Mouse (Mus musculus) small intestine, adult 2 months (tissue): Measurements from ENCODE around the gene Cers5. TPM values are rescaled to one million over a fixed set of nuclear protein-coding genes. Genes with fewer than 3 reads are reported as not detected.
A peak's percentile ranks its signal among the peaks of the same experiment; 100 is the strongest.

Source experiments
- H3K27ac ChIP-seq: fragments of 200-500 bp; 2 replicates; pipeline ENCODE4 v1.5.1; 2012; ENCODE audit warnings: low read depth, low read length, control low read depth, inconsistent platforms; ENCODE audit not compliant: insufficient read depth
- H3K27me3 ChIP-seq: fragments of 200-500 bp; 2 replicates; pipeline ENCODE4 v1.6.1; 2012; ENCODE audit warnings: mild to moderate bottlenecking, moderate library complexity, low read length, inconsistent platforms; ENCODE audit not compliant: control insufficient read depth, insufficient read depth
- H3K36me3 ChIP-seq: fragments of 200-500 bp; 2 replicates; pipeline ENCODE4 v1.6.1; 2012; ENCODE audit warnings: mild to moderate bottlenecking, low read length, control low read depth, inconsistent platforms; ENCODE audit not compliant: control insufficient read depth, insufficient read depth
- H3K4me1 ChIP-seq: fragments of 200-500 bp; 2 replicates; pipeline ENCODE4 v1.6.1; 2012; ENCODE audit warnings: low read length, inconsistent platforms, mixed read lengths; ENCODE audit not compliant: control insufficient read depth, insufficient read depth, insufficient read length
- H3K4me3 ChIP-seq: fragments of 200-500 bp; 2 replicates; pipeline ENCODE4 v1.5.1; 2012; ENCODE audit warnings: low read depth, mild to moderate bottlenecking, control low read depth, inconsistent platforms, low read length, moderate library complexity
- CTCF ChIP-seq: fragments of 200-500 bp; IDR thresholded peaks from 2 replicates; pipeline ENCODE4 v1.5.1; 2012; ENCODE audit warnings: low read depth, mild to moderate bottlenecking, control low read depth, inconsistent platforms, low read length, moderate library complexity, mixed read lengths; ENCODE audit not compliant: insufficient replicate concordance, insufficient read length; ENCODE audit errors: extremely low read depth
- POLR2A ChIP-seq: fragments of 200-500 bp; IDR thresholded peaks from 2 replicates; pipeline ENCODE4 v1.6.1; 2012; ENCODE audit warnings: low read depth, mild to moderate bottlenecking, control low read depth, inconsistent platforms, low read length, moderate library complexity
- WGBS: fragments of 180-500 bp; shearing (Covaris S2); methylation state at CpG from one replicate; pipeline ENCODE4 v1.1.7; 2018; 5-methylcytosine and 5-hydroxymethylcytosine counted together
- polyA plus RNA-seq: library from polyadenylated mRNA; depleted of rRNA; stranded (reverse); fragments of >200 nt; gene quantifications from 2 replicates; pipeline ENCODE4 v1.2.3, GENCODE M21; 2012

The Cers5 gene
- polyA plus RNA-seq, 1 experiment, result 8.2 TPM

GRCm38 (mm10) chr15:99787625-99788120, 15.0 kb upstream of the Cers5 start:
- Histone ChIP-seq H3K4me3 (no peak overlapping the region), H3K27me3 (no peaks in the 10 kb centered on the region), H3K27ac (no peak overlapping the region; the same call in 1 of the 2 replicates), H3K4me1 (no peaks in the 10 kb centered on the region), H3K36me3 (peaks cover 82% of the 10 kb centered on the region)
- 75% methylated on average over 9 of the region's 9 CpGs for WGBS
- TF ChIP-seq POLR2A, result no peak
- no peak for TF ChIP-seq CTCF

- WGBS, result 82% methylated on average over 16 of the region's 16 CpGs
- peaks cover 49% of the 10 kb centered on the region for H3K36me3 ChIP-seq
- no peaks in the 10 kb centered on the region for H3K27me3 ChIP-seq
- TF ChIP-seq CTCF (no peak), POLR2A (no peak)
- no peak overlapping the region for H3K27ac ChIP-seq
- H3K4me1 ChIP-seq, result no peaks in the 10 kb centered on the region
- no peak overlapping the region for H3K4me3 ChIP-seq
Measured at GRCm38 (mm10) chr15:99778677-99779335, 6.1 kb upstream of the Cers5 start.

GRCm38 (mm10) chr15:99778148-99778547, 5.5 kb upstream of the Cers5 start:
- no peaks in the 10 kb centered on the region for H3K27me3 ChIP-seq
- H3K36me3 ChIP-seq, result peaks cover 45% of the 10 kb centered on the region
- H3K4me3 ChIP-seq, result no peak overlapping the region
- TF ChIP-seq CTCF, result no peak
- no peak for TF ChIP-seq POLR2A
- H3K27ac ChIP-seq, result no peak overlapping the region
- 60% methylated on average over 7 of the region's 7 CpGs for WGBS
- no peaks in the 10 kb centered on the region for H3K4me1 ChIP-seq

- H3K4me3 ChIP-seq, result peak overlapping the region; percentile 77; the same call in 1 of the 2 replicates
Measured at GRCm38 (mm10) chr15:99772925-99773324, 240 bp upstream of the Cers5 start.

GRCm38 (mm10) chr15:99772277-99772880, 306 bp downstream of the Cers5 start:
- Histone ChIP-seq H3K27me3 (no peaks in the 10 kb centered on the region), H3K4me3 (peak overlapping the region; percentile 77), H3K36me3 (no peaks in the 10 kb centered on the region), H3K4me1 (no peaks in the 10 kb centered on the region; the same call in none of the 2 replicates), H3K27ac (peak overlapping the region; percentile 26; the same call in 1 of the 2 replicates)
- WGBS, result 1% methylated on average over 38 of the region's 41 CpGs
- TF ChIP-seq CTCF, result peak; percentile 14; the same call in 1 of the 2 replicates
- peak; percentile 97 for TF ChIP-seq POLR2A

More at GRCm38 (mm10) chr15:99772925-99773324, 240 bp upstream of the Cers5 start:
- 43% methylated on average over 3 of the region's 3 CpGs for WGBS
- H3K4me1 ChIP-seq, result no peaks in the 10 kb centered on the region; the same call in none of the 2 replicates
- peaks cover 5% of the 10 kb centered on the region for H3K36me3 ChIP-seq
- no peak for TF ChIP-seq POLR2A
- no peak for TF ChIP-seq CTCF
- no peaks in the 10 kb centered on the region for H3K27me3 ChIP-seq
- no peak overlapping the region for H3K27ac ChIP-seq

- Histone ChIP-seq H3K4me1 (no peaks in the 10 kb centered on the region; the same call in none of the 2 replicates), H3K27ac (peak overlapping the region; percentile 26; the same call in 1 of the 2 replicates), H3K36me3 (no peaks in the 10 kb centered on the region), H3K27me3 (no peaks in the 10 kb centered on the region), H3K4me3 (peak overlapping the region; percentile 77)
- TF ChIP-seq CTCF (no peak), POLR2A (no peak)
- 1% methylated on average over 59 of the region's 59 CpGs for WGBS
Measured at GRCm38 (mm10) chr15:99771601-99772276, 946 bp downstream of the Cers5 start.

- no peaks in the 10 kb centered on the region for H3K27me3 ChIP-seq
- peak overlapping the region; percentile 77 for H3K4me3 ChIP-seq
- no peaks in the 10 kb centered on the region; the same call in none of the 2 replicates for H3K4me1 ChIP-seq
- WGBS, result 8% methylated on average over 5 of the region's 5 CpGs
- no peaks in the 10 kb centered on the region for H3K36me3 ChIP-seq
- TF ChIP-seq POLR2A (no peak), CTCF (no peak)
- no peak overlapping the region for H3K27ac ChIP-seq
Measured at GRCm38 (mm10) chr15:99771004-99771500, 1.6 kb downstream of the Cers5 start.
